Mouse (Mus musculus): Measurements from ENCODE around the gene Metrnl. TPM values are rescaled to one million over a fixed set of nuclear protein-coding genes. Genes with fewer than 3 reads are reported as not detected.

The Metrnl gene
- polyA plus RNA-seq, 1 experiment from 2014 or later: 3.5 TPM

- DNase-seq (no peak), ATAC-seq (ENCODE audit: low read depth) (no peak)
- Histone ChIP-seq H3K4me3 (replicated peaks) (no peak overlapping the region), H3K4me1 (replicated peaks) (no peaks in the 10 kb centered on the region), H3K27me3 (peaks cover 30% of the 10 kb centered on the region), H3K36me3 (no peaks in the 10 kb centered on the region), H3K9ac (no peak overlapping the region), H3K27ac (no peak overlapping the region), H3K4me2 (no peak overlapping the region), H3K9me3 (replicated peaks) (no peaks in the 10 kb centered on the region)
- 29% methylated on average over 4 of the region's 4 CpGs for WGBS (ENCODE audit: insufficient replicate concordance)
Observed at GRCm38 (mm10) chr11:121709278-121709677, 7.9 kb downstream of the Metrnl start.

- no peak overlapping the region for H3K4me2 ChIP-seq
- ATAC-seq (ENCODE audit: low read depth) (no peak), DNase-seq (no peak)
- H3K36me3 ChIP-seq: no peaks in the 10 kb centered on the region
- H3K4me1 ChIP-seq (replicated peaks): no peaks in the 10 kb centered on the region
- WGBS (ENCODE audit: insufficient replicate concordance): 76% methylated on average over 5 of the region's 5 CpGs
- H3K27ac ChIP-seq: no peak overlapping the region
- H3K27me3 ChIP-seq: peaks cover 20% of the 10 kb centered on the region
- H3K9ac ChIP-seq: no peak overlapping the region
- no peak overlapping the region for H3K4me3 ChIP-seq (replicated peaks)
- no peaks in the 10 kb centered on the region for H3K9me3 ChIP-seq (replicated peaks)
Observed at GRCm38 (mm10) chr11:121710245-121710644, 8.9 kb downstream of the Metrnl start.

DNA sequence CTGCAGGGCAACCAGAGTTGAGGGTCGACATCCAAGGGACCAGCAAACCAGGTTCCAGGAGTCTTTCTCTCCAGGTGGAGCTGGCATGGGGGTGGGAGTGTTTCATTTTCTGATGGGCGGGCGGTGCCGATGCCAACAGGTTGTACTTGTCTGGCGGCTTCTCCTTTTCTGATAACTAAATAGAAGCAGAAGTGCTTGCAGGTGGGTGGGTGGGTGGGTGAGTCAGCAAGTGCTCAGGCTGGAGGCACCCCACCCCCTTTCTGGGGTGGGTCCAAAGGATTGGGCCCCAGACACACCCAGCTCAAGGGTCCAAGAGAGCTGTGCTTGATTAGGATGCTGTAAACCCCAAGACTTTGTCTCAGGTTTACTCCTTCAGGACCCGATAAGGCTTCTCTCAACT, 11.6 kb downstream of the Metrnl start:
- H3K9ac ChIP-seq: no peak overlapping the region
- DNase-seq (no peak), ATAC-seq (ENCODE audit: low read depth) (no peak)
- H3K4me2 ChIP-seq: no peak overlapping the region
- H3K4me1 ChIP-seq (replicated peaks): no peaks in the 10 kb centered on the region
- no peak overlapping the region for H3K4me3 ChIP-seq (replicated peaks)
- no peaks in the 10 kb centered on the region for H3K9me3 ChIP-seq (replicated peaks)
- H3K36me3 ChIP-seq: no peaks in the 10 kb centered on the region
- no peak overlapping the region for H3K27ac ChIP-seq
- 0 out of 2 replicates have a peak, but pooled peaks cover 2% of the 10 kb centered on the region for H3K27me3 ChIP-seq
- 58% methylated on average over 6 of the region's 6 CpGs for WGBS (ENCODE audit: insufficient replicate concordance)

DNA sequence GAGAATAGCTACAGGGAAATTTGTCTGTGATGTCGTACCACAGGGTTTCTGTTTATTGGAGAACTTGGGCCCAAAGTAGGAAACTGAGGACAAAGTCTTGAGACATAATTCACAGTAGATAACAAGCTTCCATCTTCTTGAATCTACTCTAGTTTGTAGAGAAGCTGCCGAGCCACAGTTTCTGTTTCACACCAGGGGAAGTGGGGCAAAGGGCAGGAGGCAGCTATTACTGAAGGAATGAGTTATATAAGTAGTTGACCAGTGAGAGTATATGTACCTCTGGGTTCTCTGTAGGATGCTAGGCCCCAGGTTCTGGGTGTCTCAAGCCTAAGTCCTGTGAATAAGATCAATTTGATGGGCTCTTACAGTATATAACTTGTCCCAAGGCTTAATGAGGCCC, 12.2 kb downstream of the Metrnl start:
- no peak overlapping the region for H3K4me2 ChIP-seq
- no peaks in the 10 kb centered on the region for H3K9me3 ChIP-seq (replicated peaks)
- WGBS (ENCODE audit: insufficient replicate concordance): 49% methylated on average over 2 of the region's 2 CpGs
- no peak overlapping the region for H3K27ac ChIP-seq
- no peaks in the 10 kb centered on the region for H3K4me1 ChIP-seq (replicated peaks)
- no peaks in the 10 kb centered on the region for H3K27me3 ChIP-seq
- no peak overlapping the region for H3K4me3 ChIP-seq (replicated peaks)
- no peak for DNase-seq
- H3K9ac ChIP-seq: no peak overlapping the region
- no peak for ATAC-seq (ENCODE audit: low read depth)
- no peaks in the 10 kb centered on the region for H3K36me3 ChIP-seq

- no peaks in the 10 kb centered on the region for H3K4me1 ChIP-seq (replicated peaks)
- H3K9ac ChIP-seq: no peak overlapping the region
- H3K9me3 ChIP-seq (replicated peaks): no peaks in the 10 kb centered on the region
- no peak overlapping the region for H3K27ac ChIP-seq
- ATAC-seq (ENCODE audit: low read depth) (no peak), DNase-seq (no peak)
- H3K27me3 ChIP-seq: no peaks in the 10 kb centered on the region
- no peaks in the 10 kb centered on the region for H3K36me3 ChIP-seq
- WGBS (ENCODE audit: insufficient replicate concordance): 65% methylated on average over 2 of the region's 2 CpGs
- no peak overlapping the region for H3K4me3 ChIP-seq (replicated peaks)
- no peak overlapping the region for H3K4me2 ChIP-seq
Observed at GRCm38 (mm10) chr11:121714745-121715485, 13.6 kb downstream of the Metrnl start.

GRCm38 (mm10) chr11:121717724-121718123, 16.4 kb downstream of the Metrnl start:
- ATAC-seq (ENCODE audit: low read depth) (no peak), DNase-seq (no peak)
- WGBS (ENCODE audit: insufficient replicate concordance): 46% methylated on average over 6 of the region's 6 CpGs

GRCm38 (mm10) chr11:121720752-121721151, 19.4 kb downstream of the Metrnl start:
- ATAC-seq (ENCODE audit: low read depth) (no peak), DNase-seq (no peak)
- H3K4me2 ChIP-seq: no peak overlapping the region
- H3K36me3 ChIP-seq: no peaks in the 10 kb centered on the region
- H3K9me3 ChIP-seq (replicated peaks): no peaks in the 10 kb centered on the region
- H3K27me3 ChIP-seq: no peaks in the 10 kb centered on the region
- 73% methylated on average over 3 of the region's 3 CpGs for WGBS (ENCODE audit: insufficient replicate concordance)
- no peak overlapping the region for H3K27ac ChIP-seq
- no peak overlapping the region for H3K4me3 ChIP-seq (replicated peaks)
- H3K9ac ChIP-seq: no peak overlapping the region
- no peaks in the 10 kb centered on the region for H3K4me1 ChIP-seq (replicated peaks)

More at GRCm38 (mm10) chr11:121717724-121718123, 16.4 kb downstream of the Metrnl start:
- no peak overlapping the region for H3K4me2 ChIP-seq
- H3K9ac ChIP-seq: no peak overlapping the region
- H3K36me3 ChIP-seq: no peaks in the 10 kb centered on the region
- no peak overlapping the region for H3K27ac ChIP-seq
- H3K9me3 ChIP-seq (replicated peaks): no peaks in the 10 kb centered on the region
- no peaks in the 10 kb centered on the region for H3K27me3 ChIP-seq
- H3K4me3 ChIP-seq (replicated peaks): no peak overlapping the region
- H3K4me1 ChIP-seq (replicated peaks): no peaks in the 10 kb centered on the region

- Histone ChIP-seq H3K27me3 (no peaks in the 10 kb centered on the region), H3K4me2 (no peak overlapping the region), H3K9me3 (replicated peaks) (no peaks in the 10 kb centered on the region), H3K9ac (no peak overlapping the region), H3K36me3 (no peaks in the 10 kb centered on the region), H3K27ac (no peak overlapping the region), H3K4me3 (replicated peaks) (no peak overlapping the region), H3K4me1 (replicated peaks) (no peaks in the 10 kb centered on the region)
- WGBS (ENCODE audit: insufficient replicate concordance): 49% methylated on average over 2 of the region's 2 CpGs
- no peak for ATAC-seq (ENCODE audit: low read depth)
- DNase-seq: no peak
Observed at GRCm38 (mm10) chr11:121722434-121722833, 21.1 kb downstream of the Metrnl start.

DNA sequence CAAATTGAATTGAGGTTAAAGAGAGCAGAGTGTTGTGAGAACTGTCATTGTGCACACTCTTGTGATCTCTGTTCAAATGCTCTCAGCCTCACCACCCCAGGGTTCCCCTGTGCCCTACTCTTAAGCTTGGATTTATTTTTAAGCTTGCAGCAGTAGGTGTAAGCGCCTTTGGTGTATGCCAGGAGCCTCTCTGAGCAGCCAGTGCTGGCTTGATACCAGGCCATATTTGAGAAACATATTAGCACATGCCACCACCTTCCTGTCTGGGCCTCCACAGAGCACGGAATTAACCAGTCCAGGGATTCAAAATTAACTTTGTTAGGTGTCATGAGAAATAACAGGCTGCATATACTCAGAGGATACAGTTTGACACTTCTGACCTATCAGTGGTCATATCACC, 25.3 kb downstream of the Metrnl start:
- Histone ChIP-seq H3K27ac (no peak overlapping the region), H3K4me2 (no peak overlapping the region), H3K9me3 (replicated peaks) (no peaks in the 10 kb centered on the region), H3K4me1 (replicated peaks) (no peaks in the 10 kb centered on the region), H3K4me3 (replicated peaks) (no peak overlapping the region), H3K9ac (no peak overlapping the region), H3K36me3 (no peaks in the 10 kb centered on the region), H3K27me3 (no peaks in the 10 kb centered on the region)
- DNase-seq (no peak), ATAC-seq (ENCODE audit: low read depth) (no peak)
- 25% methylated on average over 2 of the region's 2 CpGs for WGBS (ENCODE audit: insufficient replicate concordance)

GRCm38 (mm10) chr11:121734184-121734583, 32.8 kb downstream of the Metrnl start:
- H3K9ac ChIP-seq: no peak overlapping the region
- H3K36me3 ChIP-seq: no peaks in the 10 kb centered on the region
- H3K27ac ChIP-seq: no peak overlapping the region
- H3K27me3 ChIP-seq: no peaks in the 10 kb centered on the region
- no peaks in the 10 kb centered on the region for H3K4me1 ChIP-seq (replicated peaks)
- DNase-seq: no peak
- H3K4me2 ChIP-seq: no peak overlapping the region
- WGBS (ENCODE audit: insufficient replicate concordance): 4% methylated on average over 1 of the region's 1 CpGs
- no peak overlapping the region for H3K4me3 ChIP-seq (replicated peaks)
- no peaks in the 10 kb centered on the region for H3K9me3 ChIP-seq (replicated peaks)
- no peak for ATAC-seq (ENCODE audit: low read depth)

DNA sequence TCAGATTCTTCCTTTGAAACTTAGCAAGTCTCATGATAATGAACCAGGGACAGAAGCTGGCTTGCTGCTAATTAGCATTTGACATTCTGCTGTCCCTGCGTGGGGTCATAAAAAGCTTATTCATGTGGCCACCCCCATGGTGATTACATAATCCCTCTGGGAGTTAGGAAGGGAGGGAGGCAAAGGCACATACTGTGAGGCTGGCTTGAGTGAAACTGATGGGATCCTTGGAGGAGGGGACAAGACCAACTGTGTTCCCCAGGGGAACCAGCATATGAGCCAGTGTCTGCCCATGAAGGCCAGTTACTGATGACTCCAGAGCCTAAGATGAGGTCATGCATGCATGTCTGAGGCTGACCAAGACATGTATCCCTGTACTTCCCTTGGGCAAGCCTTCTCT, 33.5 kb downstream of the Metrnl start:
- WGBS (ENCODE audit: insufficient replicate concordance): 21% methylated on average over 1 of the region's 1 CpGs
- no peaks in the 10 kb centered on the region for H3K36me3 ChIP-seq
- no peaks in the 10 kb centered on the region for H3K27me3 ChIP-seq
- DNase-seq (no peak), ATAC-seq (ENCODE audit: low read depth) (no peak)
- H3K27ac ChIP-seq: no peak overlapping the region
- no peak overlapping the region for H3K4me2 ChIP-seq
- H3K9ac ChIP-seq: no peak overlapping the region
- H3K4me3 ChIP-seq (replicated peaks): no peak overlapping the region
- no peaks in the 10 kb centered on the region for H3K9me3 ChIP-seq (replicated peaks)
- H3K4me1 ChIP-seq (replicated peaks): no peaks in the 10 kb centered on the region

GRCm38 (mm10) chr11:121738616-121739015, 37.3 kb downstream of the Metrnl start:
- H3K9ac ChIP-seq: no peak overlapping the region
- H3K27ac ChIP-seq: no peak overlapping the region
- no peak overlapping the region for H3K4me3 ChIP-seq (replicated peaks)
- 52% methylated on average over 3 of the region's 3 CpGs for WGBS (ENCODE audit: insufficient replicate concordance)
- no peaks in the 10 kb centered on the region for H3K27me3 ChIP-seq
- ATAC-seq (ENCODE audit: low read depth): no peak
- H3K36me3 ChIP-seq: no peaks in the 10 kb centered on the region
- no peak overlapping the region for H3K4me2 ChIP-seq
- H3K9me3 ChIP-seq (replicated peaks): no peaks in the 10 kb centered on the region
- no peak for DNase-seq
- no peaks in the 10 kb centered on the region for H3K4me1 ChIP-seq (replicated peaks)
